Mouse (Mus musculus): ENCODE results near the gene Lrp8.

DNA sequence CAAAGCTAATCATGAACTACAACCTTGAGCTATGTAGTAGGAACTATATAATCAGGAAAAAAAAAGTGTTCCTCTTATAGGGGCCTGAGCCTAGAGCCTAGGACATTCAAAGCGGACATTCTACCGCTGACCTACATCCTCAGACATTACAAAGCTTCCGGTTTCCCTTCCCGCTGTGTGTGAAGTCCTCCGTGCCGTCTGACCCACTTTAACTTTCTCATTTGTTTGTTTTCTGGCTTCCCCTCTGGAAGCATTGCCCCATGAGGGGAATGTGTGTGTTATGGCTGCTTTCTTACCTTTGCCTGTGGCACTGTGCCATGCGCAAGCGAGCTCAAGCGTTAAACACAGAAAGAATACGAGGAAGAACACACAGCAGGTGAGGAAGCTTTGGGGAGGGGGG lies 18.5 kb upstream of the Lrp8 start:
- no peak for TF ChIP-seq POLR2A (IDR thresholded peaks at IDR 0.05; ENCODE audit: low read depth, low read length)
- no peak for TF ChIP-seq CTCF (conservative IDR thresholded peaks at IDR 0.05 in 1 of 2, IDR thresholded peaks at IDR 0.05 in 1 of 2; ENCODE audit: low read depth in 2 of 2, low read length in 2 of 2)
- no peak for TF ChIP-seq JUN (IDR thresholded peaks at IDR 0.05; ENCODE audit: insufficient read depth, low read depth, low read length)
- no peak for TF ChIP-seq RCOR1 (conservative IDR thresholded peaks at IDR 0.05; ENCODE audit: low read depth, low read length)
- no peak for TF ChIP-seq E2F4 (IDR thresholded peaks at IDR 0.05; ENCODE audit: insufficient replicate concordance, low read depth, low read length)
- no peak for TF ChIP-seq MYC (IDR thresholded peaks at IDR 0.05; ENCODE audit: low read depth, low read length)
